Mouse (Mus musculus): ENCODE measurements around the gene Pde8b. TPM values are rescaled to one million over a fixed set of nuclear protein-coding genes. Genes with fewer than 3 reads are reported as not detected.

The Pde8b gene
- polyA plus RNA-seq, 1 experiment = 1.2 TPM

DNA sequence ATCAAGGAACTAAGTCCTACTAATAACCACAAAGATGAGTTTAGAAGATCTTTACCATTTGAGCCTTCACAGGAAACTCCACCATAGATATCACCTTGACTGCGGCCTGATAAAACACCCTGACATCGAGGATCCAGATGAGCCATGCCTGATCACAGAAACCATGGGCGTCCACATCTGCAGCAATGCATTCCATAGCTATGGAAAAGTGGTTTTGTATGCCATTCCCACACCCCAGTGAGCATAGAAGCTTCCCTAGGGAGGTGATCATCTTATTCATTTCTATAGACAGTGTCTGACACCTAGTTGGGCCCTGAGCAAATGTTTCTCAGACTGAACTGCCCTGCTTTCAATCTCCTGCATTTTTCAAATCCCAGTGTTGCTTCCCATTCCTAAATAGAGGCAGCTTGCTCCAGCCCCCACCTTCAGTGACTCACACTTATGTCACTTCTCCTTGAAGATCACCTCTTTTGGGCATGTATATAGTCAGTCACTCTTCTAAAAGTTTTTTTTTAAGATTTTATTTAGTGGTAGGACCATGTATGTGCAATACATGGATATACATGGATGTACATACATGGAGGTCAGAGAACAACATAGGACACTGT is 47.9 kb downstream of the Pde8b start:
- Histone ChIP-seq H3K4me1 (ENCODE audit: control insufficient read depth, insufficient read depth, low read length) (no peaks in the 10 kb centered on the region), H3K4me3 (ENCODE audit: low read depth, low read length) (no peak overlapping the region), H3K36me3 (ENCODE audit: control insufficient read depth, insufficient read depth, low read length, poor library complexity, severe bottlenecking) (no peaks in the 10 kb centered on the region), H3K27ac (ENCODE audit: insufficient read depth, low read length) (no peak overlapping the region), H3K9me3 (replicated peaks; ENCODE audit: control insufficient read depth, insufficient read depth, low read length, poor library complexity, severe bottlenecking) (no peaks in the 10 kb centered on the region), H3K9ac (ENCODE audit: low read depth, poor library complexity, severe bottlenecking) (no peak overlapping the region), H3K27me3 (ENCODE audit: control insufficient read depth, insufficient read depth, low read length, poor library complexity, severe bottlenecking) (no peaks in the 10 kb centered on the region)
- TF ChIP-seq POLR2A (IDR thresholded peaks at IDR 0.05; ENCODE audit: insufficient read depth, low read length) = no peak
- no peak for TF ChIP-seq CTCF (IDR thresholded peaks at IDR 0.05; ENCODE audit: low read depth, low read length)
- TF ChIP-seq EP300 (IDR thresholded peaks at IDR 0.05; ENCODE audit: insufficient read depth, low read depth, low read length) = no peak

- TF ChIP-seq POLR2A (IDR thresholded peaks at IDR 0.05; ENCODE audit: insufficient read depth, low read length) = no peak
- no peak for TF ChIP-seq EP300 (IDR thresholded peaks at IDR 0.05; ENCODE audit: insufficient read depth, low read depth, low read length)
- no peak for TF ChIP-seq CTCF (IDR thresholded peaks at IDR 0.05; ENCODE audit: low read depth, low read length)
Observed at GRCm38 (mm10) chr13:95200817-95201216, 49.3 kb downstream of the Pde8b start.

GRCm38 (mm10) chr13:95200036-95200435 is 50.1 kb downstream of the Pde8b start:
- no peaks in the 10 kb centered on the region for H3K36me3 ChIP-seq (ENCODE audit: control insufficient read depth, insufficient read depth, low read length, poor library complexity, severe bottlenecking)
- no peak overlapping the region for H3K4me3 ChIP-seq (ENCODE audit: low read depth, low read length)
- H3K9ac ChIP-seq (ENCODE audit: low read depth, poor library complexity, severe bottlenecking) = no peak overlapping the region

More at GRCm38 (mm10) chr13:95200817-95201216, 49.3 kb downstream of the Pde8b start:
- Histone ChIP-seq H3K36me3 (ENCODE audit: control insufficient read depth, insufficient read depth, low read length, poor library complexity, severe bottlenecking) (no peaks in the 10 kb centered on the region), H3K27ac (ENCODE audit: insufficient read depth, low read length) (no peak overlapping the region), H3K27me3 (ENCODE audit: control insufficient read depth, insufficient read depth, low read length, poor library complexity, severe bottlenecking) (no peaks in the 10 kb centered on the region), H3K4me3 (ENCODE audit: low read depth, low read length) (no peak overlapping the region), H3K9ac (ENCODE audit: low read depth, poor library complexity, severe bottlenecking) (no peak overlapping the region), H3K9me3 (replicated peaks; ENCODE audit: control insufficient read depth, insufficient read depth, low read length, poor library complexity, severe bottlenecking) (no peaks in the 10 kb centered on the region), H3K4me1 (ENCODE audit: control insufficient read depth, insufficient read depth, low read length) (no peaks in the 10 kb centered on the region)

DNA sequence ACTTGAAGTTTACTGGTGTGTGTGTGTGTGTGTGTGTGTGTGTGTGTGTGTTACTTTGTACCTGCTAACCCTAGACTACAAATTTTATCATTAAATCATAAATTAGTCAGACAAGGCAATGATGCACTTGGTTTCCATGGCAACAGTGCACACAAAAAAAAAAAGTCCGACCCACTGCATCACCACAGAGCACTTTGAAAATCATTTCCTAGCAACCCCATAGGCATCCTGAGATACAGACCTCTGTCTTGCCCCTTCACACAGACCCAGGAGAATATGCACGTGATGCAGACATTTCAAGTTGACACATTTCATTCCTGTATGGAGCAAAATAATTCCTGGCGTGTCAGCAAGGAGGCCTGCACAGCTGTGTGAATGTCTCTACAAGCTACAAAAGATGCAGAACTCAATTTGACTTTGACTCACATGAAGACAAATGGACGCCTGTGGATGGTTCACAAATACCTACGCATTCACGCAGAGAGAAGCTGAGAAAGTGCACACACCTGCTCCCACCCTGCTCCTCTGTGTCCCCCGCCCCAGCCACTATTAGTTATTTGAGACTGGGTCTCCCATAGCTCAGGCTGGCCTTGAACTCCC is 53.9 kb downstream of the Pde8b start:
- no peak overlapping the region for H3K4me3 ChIP-seq (ENCODE audit: low read depth, low read length)
- H3K9me3 ChIP-seq (replicated peaks; ENCODE audit: control insufficient read depth, insufficient read depth, low read length, poor library complexity, severe bottlenecking) = no peaks in the 10 kb centered on the region
- no peaks in the 10 kb centered on the region for H3K27me3 ChIP-seq (ENCODE audit: control insufficient read depth, insufficient read depth, low read length, poor library complexity, severe bottlenecking)
- no peaks in the 10 kb centered on the region for H3K4me1 ChIP-seq (ENCODE audit: control insufficient read depth, insufficient read depth, low read length)
- H3K27ac ChIP-seq (ENCODE audit: insufficient read depth, low read length) = no peak overlapping the region
- H3K36me3 ChIP-seq (ENCODE audit: control insufficient read depth, insufficient read depth, low read length, poor library complexity, severe bottlenecking) = no peaks in the 10 kb centered on the region
- no peak overlapping the region for H3K9ac ChIP-seq (ENCODE audit: low read depth, poor library complexity, severe bottlenecking)
- no peak for TF ChIP-seq POLR2A (IDR thresholded peaks at IDR 0.05; ENCODE audit: insufficient read depth, low read length)
- no peak for TF ChIP-seq EP300 (IDR thresholded peaks at IDR 0.05; ENCODE audit: insufficient read depth, low read depth, low read length)
- no peak for TF ChIP-seq CTCF (IDR thresholded peaks at IDR 0.05; ENCODE audit: low read depth, low read length)

More at GRCm38 (mm10) chr13:95200036-95200435, 50.1 kb downstream of the Pde8b start:
- Histone ChIP-seq H3K27me3 (ENCODE audit: control insufficient read depth, insufficient read depth, low read length, poor library complexity, severe bottlenecking) (no peaks in the 10 kb centered on the region), H3K27ac (ENCODE audit: insufficient read depth, low read length) (no peak overlapping the region), H3K9me3 (replicated peaks; ENCODE audit: control insufficient read depth, insufficient read depth, low read length, poor library complexity, severe bottlenecking) (no peaks in the 10 kb centered on the region), H3K4me1 (ENCODE audit: control insufficient read depth, insufficient read depth, low read length) (no peaks in the 10 kb centered on the region)
- TF ChIP-seq CTCF (IDR thresholded peaks at IDR 0.05; ENCODE audit: low read depth, low read length) = no peak
- no peak for TF ChIP-seq EP300 (IDR thresholded peaks at IDR 0.05; ENCODE audit: insufficient read depth, low read depth, low read length)
- TF ChIP-seq POLR2A (IDR thresholded peaks at IDR 0.05; ENCODE audit: insufficient read depth, low read length) = no peak

- H3K27ac ChIP-seq (ENCODE audit: insufficient read depth, low read length) = no peak overlapping the region
- H3K9me3 ChIP-seq (replicated peaks; ENCODE audit: control insufficient read depth, insufficient read depth, low read length, poor library complexity, severe bottlenecking) = no peaks in the 10 kb centered on the region
- no peaks in the 10 kb centered on the region for H3K27me3 ChIP-seq (ENCODE audit: control insufficient read depth, insufficient read depth, low read length, poor library complexity, severe bottlenecking)
- H3K9ac ChIP-seq (ENCODE audit: low read depth, poor library complexity, severe bottlenecking) = no peak overlapping the region
- no peaks in the 10 kb centered on the region for H3K36me3 ChIP-seq (ENCODE audit: control insufficient read depth, insufficient read depth, low read length, poor library complexity, severe bottlenecking)
- H3K4me3 ChIP-seq (ENCODE audit: low read depth, low read length) = no peak overlapping the region
- H3K4me1 ChIP-seq (ENCODE audit: control insufficient read depth, insufficient read depth, low read length) = no peaks in the 10 kb centered on the region
- no peak for TF ChIP-seq EP300 (IDR thresholded peaks at IDR 0.05; ENCODE audit: insufficient read depth, low read depth, low read length)
- no peak for TF ChIP-seq CTCF (IDR thresholded peaks at IDR 0.05; ENCODE audit: low read depth, low read length)
- TF ChIP-seq POLR2A (IDR thresholded peaks at IDR 0.05; ENCODE audit: insufficient read depth, low read length) = no peak
Observed at GRCm38 (mm10) chr13:95191951-95192350, 58.2 kb downstream of the Pde8b start.

GRCm38 (mm10) chr13:95189111-95189510 is 61.0 kb downstream of the Pde8b start:
- Histone ChIP-seq H3K4me1 (ENCODE audit: control insufficient read depth, insufficient read depth, low read length) (no peaks in the 10 kb centered on the region), H3K27me3 (ENCODE audit: control insufficient read depth, insufficient read depth, low read length, poor library complexity, severe bottlenecking) (no peaks in the 10 kb centered on the region)
- TF ChIP-seq POLR2A (IDR thresholded peaks at IDR 0.05; ENCODE audit: insufficient read depth, low read length) (no peak), CTCF (IDR thresholded peaks at IDR 0.05; ENCODE audit: low read depth, low read length) (no peak), EP300 (IDR thresholded peaks at IDR 0.05; ENCODE audit: insufficient read depth, low read depth, low read length) (no peak)

More at GRCm38 (mm10) chr13:95189111-95189510, 61.0 kb downstream of the Pde8b start:
- no peak overlapping the region for H3K9ac ChIP-seq (ENCODE audit: low read depth, poor library complexity, severe bottlenecking)
- H3K36me3 ChIP-seq (ENCODE audit: control insufficient read depth, insufficient read depth, low read length, poor library complexity, severe bottlenecking) = no peaks in the 10 kb centered on the region
- H3K9me3 ChIP-seq (replicated peaks; ENCODE audit: control insufficient read depth, insufficient read depth, low read length, poor library complexity, severe bottlenecking) = no peaks in the 10 kb centered on the region
- H3K4me3 ChIP-seq (ENCODE audit: low read depth, low read length) = no peak overlapping the region
- H3K27ac ChIP-seq (ENCODE audit: insufficient read depth, low read length) = no peak overlapping the region

Measured in ES-Bruce4 (cell line).